Mouse (Mus musculus): ENCODE measurements at regions not wholly inside any gene's neighbourhood (a gene's known extent, or its start where the extent isn't known, plus 50 kb on each side); places are given as distances from the start of the nearest gene placed in this dataset.

DNA sequence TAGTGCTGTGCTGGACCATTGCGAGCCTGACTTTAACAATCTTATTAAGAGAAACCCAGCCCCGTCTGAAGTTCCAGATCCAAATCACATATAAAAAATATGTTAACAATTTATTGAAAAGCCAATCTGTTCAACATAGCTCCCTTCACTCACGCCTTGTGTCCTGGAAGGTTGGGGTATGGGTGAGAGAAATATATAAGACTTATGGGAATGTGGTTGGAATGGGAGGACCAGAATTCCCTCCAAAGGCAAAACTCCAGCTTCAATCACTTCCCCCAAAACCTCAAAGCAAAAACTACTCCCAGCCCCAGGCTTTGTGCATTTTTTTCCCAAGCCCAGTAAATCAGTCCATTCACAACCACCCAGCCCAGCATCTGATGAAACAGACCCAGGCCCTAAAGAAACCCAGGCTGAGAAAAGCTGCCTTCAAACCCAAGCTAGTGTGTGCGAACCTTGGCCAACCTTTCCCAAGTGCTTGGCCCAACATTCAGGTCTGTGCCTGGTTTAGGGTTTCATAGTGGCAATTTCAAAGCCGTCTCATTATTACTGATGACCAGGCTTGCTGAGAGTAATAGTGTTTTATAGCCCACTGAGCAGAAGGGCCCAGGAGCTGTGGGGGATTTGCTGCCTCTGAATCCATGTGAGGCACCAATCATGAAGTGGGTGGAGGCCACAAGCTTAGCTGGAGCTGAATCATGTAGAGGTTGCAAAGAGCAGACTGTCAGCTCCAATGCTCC is 517.0 kb downstream of the Bnc2 start:
- Histone ChIP-seq H3K4me1 (ENCODE audit: control insufficient read depth in 1 of 2, insufficient read depth in 2 of 2, low read length in 2 of 2) (no peaks in the 10 kb centered on the region), H3K79me2 (ENCODE audit: control insufficient read depth, insufficient read depth, low read length, poor library complexity) (no peaks in the 10 kb centered on the region), H3K9me3 (replicated peaks; ENCODE audit: insufficient read depth, low read length) (no peaks in the 10 kb centered on the region), H3K36me3 (ENCODE audit: control insufficient read depth in 1 of 2, insufficient read depth in 2 of 2, low read length in 2 of 2) (no peaks in the 10 kb centered on the region), H3K27ac (ENCODE audit: control insufficient read depth, low read depth, low read length) (no peak overlapping the region), H3K9ac (ENCODE audit: control insufficient read depth, low read depth, low read length, poor library complexity, severe bottlenecking) (no peak overlapping the region), H3K27me3 (ENCODE audit: control insufficient read depth in 1 of 2, insufficient read depth in 2 of 2, low read length in 2 of 2) (no peaks in the 10 kb centered on the region), H3K4me3 (ENCODE audit: control insufficient read depth in 1 of 2, insufficient read depth in 1 of 2, low read depth in 2 of 2, low read length in 2 of 2) (no peak overlapping the region)
- no peak for TF ChIP-seq MAX (IDR thresholded peaks at IDR 0.05; ENCODE audit: low read length)
- no peak for TF ChIP-seq CHD2 (IDR thresholded peaks at IDR 0.05; ENCODE audit: low read length)
- no peak for TF ChIP-seq BHLHE40 (IDR thresholded peaks at IDR 0.05; ENCODE audit: borderline replicate concordance, low read depth, low read length)
- TF ChIP-seq JUND (IDR thresholded peaks at IDR 0.05; ENCODE audit: low read depth, low read length): no peak
- no peak for TF ChIP-seq CTCF (IDR thresholded peaks at IDR 0.05 in 2 of 3, conservative IDR thresholded peaks at IDR 0.05 in 1 of 3; ENCODE audit: control insufficient read depth in 1 of 3, insufficient read depth in 1 of 3, low read depth in 2 of 3, low read length in 3 of 3, poor library complexity in 1 of 3, severe bottlenecking in 1 of 3)
- TF ChIP-seq USF2 (IDR thresholded peaks at IDR 0.05; ENCODE audit: borderline replicate concordance in 1 of 2, insufficient read depth in 1 of 2, low read depth in 1 of 2, low read length in 2 of 2): no peak
- no peak for DNase-seq (ENCODE audit: low read depth, low spot score)

DNA sequence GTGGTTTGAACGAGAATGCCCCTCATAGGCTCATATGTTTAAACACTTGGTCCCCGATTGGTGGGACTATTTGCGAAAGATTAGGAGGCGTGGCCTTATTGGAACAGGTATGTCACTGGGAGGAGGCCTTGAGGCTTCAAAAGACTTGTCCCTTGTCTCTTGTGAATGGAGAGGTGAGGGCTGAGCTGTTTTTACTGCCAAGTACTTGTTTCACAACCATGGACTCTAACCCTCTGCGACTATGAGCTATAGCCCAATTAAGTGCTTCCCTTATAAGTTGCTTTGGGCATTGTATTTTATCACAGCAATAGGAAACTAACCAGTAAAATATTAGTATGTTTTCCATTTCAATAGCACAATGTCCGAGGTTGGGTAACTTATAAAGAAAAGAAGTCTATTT is 511.7 kb downstream of the Bnc2 start:
- no peaks in the 10 kb centered on the region for H3K27me3 ChIP-seq (ENCODE audit: control insufficient read depth in 1 of 2, insufficient read depth in 2 of 2, low read length in 2 of 2)
- H3K36me3 ChIP-seq (ENCODE audit: control insufficient read depth in 1 of 2, insufficient read depth in 2 of 2, low read length in 2 of 2): no peaks in the 10 kb centered on the region
- no peak overlapping the region for H3K9ac ChIP-seq (ENCODE audit: control insufficient read depth, low read depth, low read length, poor library complexity, severe bottlenecking)
- H3K9me3 ChIP-seq (replicated peaks; ENCODE audit: insufficient read depth, low read length): no peaks in the 10 kb centered on the region
- no peak for TF ChIP-seq USF1 (IDR thresholded peaks at IDR 0.05; ENCODE audit: low read depth, low read length)
- no peak for TF ChIP-seq MAFK (IDR thresholded peaks at IDR 0.05; ENCODE audit: borderline replicate concordance, low read depth, low read length)
- no peak for TF ChIP-seq MAX (IDR thresholded peaks at IDR 0.05; ENCODE audit: low read length)
- TF ChIP-seq POLR2AphosphoS2 (IDR thresholded peaks at IDR 0.05; ENCODE audit: low read length): no peak
- TF ChIP-seq MEF2A (IDR thresholded peaks at IDR 0.05; ENCODE audit: extremely low read depth, insufficient replicate concordance, low read depth, low read length, poor library complexity, severe bottlenecking): no peak
- no peak overlapping the region for H3K4me3 ChIP-seq (ENCODE audit: control insufficient read depth in 1 of 2, insufficient read depth in 1 of 2, low read depth in 2 of 2, low read length in 2 of 2)
- no peak for DNase-seq (ENCODE audit: low read depth, low spot score)
- H3K27ac ChIP-seq (ENCODE audit: control insufficient read depth, low read depth, low read length): no peak overlapping the region
- H3K79me2 ChIP-seq (ENCODE audit: control insufficient read depth, insufficient read depth, low read length, poor library complexity): no peaks in the 10 kb centered on the region
- no peaks in the 10 kb centered on the region for H3K4me1 ChIP-seq (ENCODE audit: control insufficient read depth in 1 of 2, insufficient read depth in 2 of 2, low read length in 2 of 2)

GRCm38 (mm10) chr4:84165256-84165655 is 509.8 kb downstream of the Bnc2 start:
- H3K9ac ChIP-seq (ENCODE audit: control insufficient read depth, low read depth, low read length, poor library complexity, severe bottlenecking): no peak overlapping the region
- TF ChIP-seq ZKSCAN1 (IDR thresholded peaks at IDR 0.05; ENCODE audit: low read depth, low read length) (no peak), MYC (IDR thresholded peaks at IDR 0.05; ENCODE audit: low read depth, low read length) (no peak), E2F4 (IDR thresholded peaks at IDR 0.05; ENCODE audit: borderline replicate concordance, low read depth, low read length) (no peak), JUND (IDR thresholded peaks at IDR 0.05; ENCODE audit: low read depth, low read length) (no peak), POLR2A (IDR thresholded peaks at IDR 0.05; ENCODE audit: control insufficient read depth in 1 of 2, insufficient read depth in 1 of 2, low read depth in 1 of 2, low read length in 2 of 2, poor library complexity in 1 of 2) (no peak), BHLHE40 (IDR thresholded peaks at IDR 0.05; ENCODE audit: borderline replicate concordance, low read depth, low read length) (no peak), MEF2A (IDR thresholded peaks at IDR 0.05; ENCODE audit: extremely low read depth, insufficient replicate concordance, low read depth, low read length, poor library complexity, severe bottlenecking) (no peak), ZMIZ1 (IDR thresholded peaks at IDR 0.05; ENCODE audit: low read depth, low read length) (no peak), TCF12 (IDR thresholded peaks at IDR 0.05; ENCODE audit: low read depth, low read length) (no peak), MAX (IDR thresholded peaks at IDR 0.05; ENCODE audit: low read length) (no peak)
- no peaks in the 10 kb centered on the region for H3K27me3 ChIP-seq (ENCODE audit: control insufficient read depth in 1 of 2, insufficient read depth in 2 of 2, low read length in 2 of 2)
- DNase-seq (ENCODE audit: low read depth, low spot score): no peak
- H3K4me1 ChIP-seq (ENCODE audit: control insufficient read depth in 1 of 2, insufficient read depth in 2 of 2, low read length in 2 of 2): no peaks in the 10 kb centered on the region
- H3K9me3 ChIP-seq (replicated peaks; ENCODE audit: insufficient read depth, low read length): no peaks in the 10 kb centered on the region
- H3K79me2 ChIP-seq (ENCODE audit: control insufficient read depth, insufficient read depth, low read length, poor library complexity): no peaks in the 10 kb centered on the region
- H3K4me3 ChIP-seq (ENCODE audit: control insufficient read depth in 1 of 2, insufficient read depth in 1 of 2, low read depth in 2 of 2, low read length in 2 of 2): no peak overlapping the region
- no peaks in the 10 kb centered on the region for H3K36me3 ChIP-seq (ENCODE audit: control insufficient read depth in 1 of 2, insufficient read depth in 2 of 2, low read length in 2 of 2)
- H3K27ac ChIP-seq (ENCODE audit: control insufficient read depth, low read depth, low read length): no peak overlapping the region

All from MEL (cell line).